Mouse (Mus musculus) ovary, adult 18-20 months (tissue): ENCODE data around the gene Prkcq.

Experiments
- DNase-seq: peaks from one replicate; pipeline ENCODE4 v3.0.0; 2022; ENCODE audit warnings: low spot score, mixed read lengths

Prkcq gene

GRCm38 (mm10) chr2:11186586-11186985, 14.7 kb downstream of the Prkcq start:
- no peak for DNase-seq

GRCm38 (mm10) chr2:11187166-11187565, 15.3 kb downstream of the Prkcq start:
- DNase-seq: no peak

- DNase-seq: no peak
Measured at GRCm38 (mm10) chr2:11188279-11188678, 16.4 kb downstream of the Prkcq start.

GRCm38 (mm10) chr2:11189150-11189767, 17.4 kb downstream of the Prkcq start:
- DNase-seq: no peak

- no peak for DNase-seq
Measured at GRCm38 (mm10) chr2:11192281-11193098, 20.6 kb downstream of the Prkcq start.

- DNase-seq: no peak
Measured at GRCm38 (mm10) chr2:11193099-11193618, 21.3 kb downstream of the Prkcq start.

GRCm38 (mm10) chr2:11194732-11195340, 22.9 kb downstream of the Prkcq start:
- DNase-seq: no peak

- DNase-seq: no peak
Measured at GRCm38 (mm10) chr2:11196071-11196470, 24.2 kb downstream of the Prkcq start.

GRCm38 (mm10) chr2:11196952-11197559, 25.1 kb downstream of the Prkcq start:
- DNase-seq: no peak

- DNase-seq: no peak
Measured at GRCm38 (mm10) chr2:11199624-11200023, 27.7 kb downstream of the Prkcq start.

GRCm38 (mm10) chr2:11202841-11203240, 30.9 kb downstream of the Prkcq start:
- no peak for DNase-seq

GRCm38 (mm10) chr2:11203261-11203660, 31.4 kb downstream of the Prkcq start:
- DNase-seq: no peak

- DNase-seq: no peak
Measured at GRCm38 (mm10) chr2:11204232-11204631, 32.3 kb downstream of the Prkcq start.

GRCm38 (mm10) chr2:11204961-11205360, 33.1 kb downstream of the Prkcq start:
- DNase-seq: no peak

- no peak for DNase-seq
Measured at GRCm38 (mm10) chr2:11205720-11206119, 33.8 kb downstream of the Prkcq start.

GRCm38 (mm10) chr2:11208263-11208662, 36.4 kb downstream of the Prkcq start:
- no peak for DNase-seq

- no peak for DNase-seq
Measured at GRCm38 (mm10) chr2:11209335-11209734, 37.4 kb downstream of the Prkcq start.

GRCm38 (mm10) chr2:11210241-11210916, 38.5 kb downstream of the Prkcq start:
- no peak for DNase-seq

GRCm38 (mm10) chr2:11211961-11212562, 40.2 kb downstream of the Prkcq start:
- DNase-seq: no peak

- no peak for DNase-seq
Measured at GRCm38 (mm10) chr2:11216421-11216820, 44.5 kb downstream of the Prkcq start.

GRCm38 (mm10) chr2:11216847-11217246, 44.9 kb downstream of the Prkcq start:
- no peak for DNase-seq
